Mouse (Mus musculus) spleen, adult 18-20 months (tissue): ENCODE measurements around the gene Arxes1.
"Not testable (repeated sequence)": the region's sequence is repeated elsewhere in the genome, so short reads cannot be mapped to it uniquely, and the experiment has no call there.

Source experiments
- DNase-seq, 2 experiments: peaks; one replicate each; pipeline ENCODE4 v3.0.0; 2022; ENCODE audit warnings: mixed read lengths in 2 of 2

The Arxes1 gene

DNA sequence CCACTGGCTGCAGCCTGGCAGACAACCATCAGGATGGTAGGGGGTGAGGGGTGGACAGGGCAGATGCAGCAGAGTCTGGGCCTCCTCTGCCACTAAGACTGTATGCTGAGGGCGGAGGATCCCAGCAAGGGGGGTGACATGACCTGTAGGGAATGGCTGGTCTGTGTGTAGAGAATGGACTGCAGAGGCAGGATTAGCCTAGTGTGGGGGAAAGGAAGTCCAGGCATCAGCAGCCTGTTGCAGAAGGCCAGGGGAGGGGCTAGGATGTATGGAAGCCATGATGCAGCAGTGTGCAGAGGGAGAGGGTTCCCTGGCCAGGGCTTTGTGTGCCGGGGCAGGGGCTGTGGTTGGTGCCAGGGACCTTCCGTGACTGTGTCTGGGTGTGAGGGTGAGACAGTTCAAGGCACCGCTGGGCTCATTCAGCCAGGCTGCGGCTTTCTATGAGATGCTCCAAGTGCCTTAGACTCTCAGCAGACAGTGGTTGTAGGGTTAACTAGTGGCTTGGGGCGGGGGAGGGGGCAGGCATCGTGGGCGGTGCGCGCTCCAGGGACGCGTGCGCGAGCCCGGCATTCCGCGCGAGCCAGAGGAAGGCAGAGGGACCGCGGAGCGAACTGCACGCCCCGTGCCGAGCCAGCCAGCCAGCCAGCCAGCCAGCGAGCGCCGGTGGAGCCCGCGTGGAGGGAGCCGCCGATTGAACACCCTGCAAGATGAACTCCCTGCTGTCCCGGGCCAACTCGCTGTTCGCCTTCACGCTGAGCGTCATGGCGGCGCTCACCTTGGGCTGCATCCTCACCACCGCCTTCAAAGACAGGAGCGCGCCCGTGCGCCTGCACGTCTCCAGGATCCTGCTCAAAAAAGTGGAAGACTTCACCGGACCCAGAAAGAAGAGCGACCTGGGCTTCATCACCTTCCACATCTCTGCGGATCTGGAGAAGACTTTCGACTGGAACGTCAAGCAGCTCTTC is at the start of gene Arxes1:
Gene Arxes1 (plus strand): TSS at position 569 of the 965 bp plus-strand sequence.
- not testable (repeated sequence) for DNase-seq

GRCm38 (mm10) chrX:135984539-135985260 is 48.5 kb upstream of the Arxes1 start:
- no peak for DNase-seq

DNA sequence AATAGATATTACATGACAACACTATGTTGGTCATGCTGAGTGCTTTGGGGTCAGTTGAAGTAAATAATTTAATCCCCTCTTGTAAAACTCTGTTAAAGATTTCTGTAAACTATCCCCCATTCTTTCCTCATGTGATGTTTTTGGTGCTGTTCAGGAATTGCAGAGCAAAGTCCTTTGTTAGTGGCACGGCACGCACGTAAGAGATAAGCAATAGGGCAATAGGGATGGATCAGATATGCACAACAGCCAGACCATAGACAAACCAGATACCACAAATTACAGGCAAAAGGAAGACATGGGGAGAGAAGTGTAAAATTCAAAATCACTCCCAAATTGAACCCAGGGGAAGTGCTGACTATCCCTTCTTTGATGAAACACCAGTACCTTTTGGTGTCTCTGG is 46.9 kb upstream of the Arxes1 start:
- no peak for DNase-seq

- no peak for DNase-seq
Observed at GRCm38 (mm10) chrX:135990661-135991060, 42.5 kb upstream of the Arxes1 start.

DNA sequence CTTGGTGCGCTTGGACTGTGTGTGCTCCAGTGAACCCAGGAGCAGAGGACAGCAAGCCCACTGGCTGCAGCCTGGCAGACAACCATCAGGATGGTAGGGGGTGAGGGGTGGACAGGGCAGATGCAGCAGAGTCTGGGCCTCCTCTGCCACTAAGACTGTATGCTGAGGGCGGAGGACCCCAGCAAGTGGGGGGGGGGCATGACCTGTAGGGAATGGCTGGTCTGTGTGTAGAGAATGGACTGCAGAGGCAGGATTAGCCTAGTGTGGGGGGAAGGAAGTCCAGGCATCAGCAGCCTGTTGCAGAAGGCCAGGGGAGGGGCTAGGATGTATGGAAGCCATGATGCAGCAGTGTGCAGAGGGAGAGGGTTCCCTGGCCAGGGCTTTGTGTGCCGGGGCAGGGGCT is 40.0 kb upstream of the Arxes1 start:
- not testable (repeated sequence) for DNase-seq

- not testable (repeated sequence) for DNase-seq
Observed at GRCm38 (mm10) chrX:135993664-135994119, 39.5 kb upstream of the Arxes1 start, which contains the start of gene Arxes2. Arxes2 (plus strand) TSS chrX:135993824.

DNA sequence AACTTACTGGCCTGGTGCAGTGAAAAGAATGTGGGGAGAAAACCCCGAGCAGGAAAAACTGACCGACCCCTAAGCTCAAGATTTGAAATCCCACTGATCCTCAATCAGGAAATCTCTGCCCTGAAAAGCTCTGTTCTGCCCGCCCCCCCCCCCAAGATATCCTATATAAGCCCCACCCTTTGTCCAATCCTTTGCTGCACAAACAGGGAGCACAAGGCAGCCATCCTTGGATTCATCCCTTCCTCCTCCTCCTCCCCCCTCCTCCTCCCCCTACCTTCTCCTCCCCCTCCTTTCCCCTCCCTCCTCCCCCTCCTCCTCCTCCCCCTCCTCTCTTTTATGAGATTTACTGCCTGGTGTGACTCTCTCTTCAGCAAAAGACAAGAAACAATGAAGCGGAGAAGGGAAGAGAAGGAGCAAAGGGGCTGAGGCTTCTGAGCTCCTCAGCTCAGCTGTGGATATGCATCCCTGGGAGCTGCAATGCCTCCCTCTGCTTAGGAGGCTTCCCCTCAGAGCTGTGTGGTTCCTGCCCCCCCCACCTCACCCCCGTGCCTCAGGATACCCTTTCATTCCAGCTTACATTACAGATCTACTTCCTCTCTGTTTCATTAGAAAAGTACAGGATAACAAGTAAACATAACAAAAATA is 25.8 kb upstream of the Arxes1 start:
- DNase-seq: no peak

- DNase-seq: no peak
Observed at GRCm38 (mm10) chrX:136014392-136014791, 18.8 kb upstream of the Arxes1 start.

DNA sequence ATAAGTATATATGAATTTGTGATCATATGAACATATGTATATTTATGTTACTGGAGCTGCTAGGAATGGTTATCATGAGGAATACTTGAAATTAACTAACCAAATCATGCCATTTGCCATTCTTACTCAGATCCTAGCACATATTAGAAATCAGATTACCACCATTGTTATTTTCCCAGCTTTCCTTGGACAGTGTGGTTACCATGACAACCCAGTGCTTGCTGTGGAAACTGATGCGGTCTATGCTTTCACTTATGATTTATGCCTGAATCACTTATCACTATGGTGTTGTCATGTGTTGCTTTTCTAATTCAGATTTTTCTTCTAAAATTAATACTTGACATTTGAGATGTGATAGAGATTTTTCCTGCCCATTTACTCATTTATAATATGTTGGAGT is 2.8 kb upstream of the Arxes1 start:
- DNase-seq: no peak

GRCm38 (mm10) chrX:136043726-136044125 is 10.6 kb downstream of the Arxes1 start:
- no peak for DNase-seq

- peak in 1 of 2 experiments; percentile 8 for DNase-seq
Observed at GRCm38 (mm10) chrX:136047528-136047927, 14.4 kb downstream of the Arxes1 start.

- no peak for DNase-seq
Observed at GRCm38 (mm10) chrX:136051219-136051618, 18.1 kb downstream of the Arxes1 start.

- DNase-seq: no peak
Observed at GRCm38 (mm10) chrX:136060698-136061097, 27.5 kb downstream of the Arxes1 start.

- not testable (repeated sequence) for DNase-seq
Observed at GRCm38 (mm10) chrX:136067201-136067991, 34.2 kb downstream of the Arxes1 start.

GRCm38 (mm10) chrX:136068020-136068419 is 34.9 kb downstream of the Arxes1 start, which contains the start of gene Bex2:
Bex2 (minus strand) TSS chrX:136068236.
- DNase-seq: not testable (repeated sequence)
